Mouse (Mus musculus): ENCODE results near the gene Cst13.
A peak's percentile ranks its signal among the peaks of the same experiment; 100 is the strongest.
"Not testable (repeated sequence)": the region's sequence is repeated elsewhere in the genome, so short reads cannot be mapped to it uniquely, and the experiment has no call there.

The Cst13 gene

DNA sequence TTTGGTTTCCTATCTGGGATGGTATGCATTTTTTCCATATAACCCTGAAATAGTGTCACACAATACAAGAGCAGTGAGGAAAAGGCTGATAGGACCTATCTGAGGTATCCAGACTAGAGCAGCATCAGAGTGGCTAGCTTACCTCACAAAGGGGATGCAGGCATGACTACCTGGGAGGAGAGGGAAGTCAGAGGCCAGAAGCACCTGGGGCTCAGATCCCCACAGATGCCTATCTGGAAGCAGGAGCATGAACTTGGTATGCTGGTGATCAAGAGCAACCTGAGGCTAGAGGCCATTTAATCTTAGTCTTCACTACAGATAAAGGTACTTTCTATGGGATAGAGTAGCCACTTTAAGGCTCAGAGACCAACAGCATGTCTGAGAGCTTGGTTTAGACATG is at the start of gene Cst13:
Gene Cst13 (plus strand): TSS at position 173 of the 400 bp plus-strand sequence.
- no peak for DNase-seq (ENCODE audit: low spot score in 2 of 2)

DNA sequence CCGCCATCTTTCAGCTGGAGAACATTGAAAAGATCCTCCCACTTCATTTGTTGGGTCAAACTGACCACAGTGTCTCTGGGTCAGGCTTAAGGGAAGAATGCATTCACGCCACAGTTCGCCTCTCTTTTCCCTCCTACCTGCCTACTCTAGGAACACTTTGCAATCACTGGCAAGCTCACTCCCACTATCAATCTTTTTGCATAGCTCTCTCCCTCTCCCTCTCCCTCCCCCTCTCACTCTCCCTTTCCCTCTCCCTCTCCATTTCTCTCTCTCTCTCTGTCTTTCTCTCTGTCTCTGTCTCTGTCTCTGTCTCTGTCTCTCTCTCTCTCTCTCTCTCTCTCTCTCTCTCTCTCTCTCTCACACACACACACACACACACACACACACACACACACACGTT is 48.5 kb upstream of the Cst13 start, which contains the start of gene Cst11:
Gene Cst11 (minus strand): TSS at position 101 of the 400 bp plus-strand sequence.
- not testable (repeated sequence) for DNase-seq (ENCODE audit: low spot score in 2 of 2)

DNA sequence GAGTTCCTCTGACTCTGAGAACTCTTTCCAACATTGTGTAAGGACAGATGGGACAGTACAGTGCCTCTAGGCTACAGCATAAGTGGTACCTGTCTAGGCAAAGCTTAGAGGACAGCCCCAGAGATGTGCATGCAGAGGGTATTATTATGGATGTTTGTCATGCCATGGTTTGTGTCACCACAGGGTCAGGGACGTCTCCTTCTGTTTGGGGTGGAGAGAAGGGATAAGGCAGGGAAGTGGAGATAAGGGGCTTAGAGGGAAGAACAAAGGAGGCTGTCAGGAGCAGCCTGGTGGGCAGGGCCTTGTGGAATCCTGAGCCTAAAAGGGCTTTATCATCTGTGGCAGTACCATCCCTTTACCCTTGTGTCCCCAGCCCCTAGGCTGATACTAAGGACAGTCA is 38.2 kb upstream of the Cst13 start, which contains the start of gene 8030411F24Rik:
Gene 8030411F24Rik (plus strand): TSS at position 301 of the 400 bp plus-strand sequence.
- DNase-seq (ENCODE audit: low spot score in 2 of 2) = no peak

DNA sequence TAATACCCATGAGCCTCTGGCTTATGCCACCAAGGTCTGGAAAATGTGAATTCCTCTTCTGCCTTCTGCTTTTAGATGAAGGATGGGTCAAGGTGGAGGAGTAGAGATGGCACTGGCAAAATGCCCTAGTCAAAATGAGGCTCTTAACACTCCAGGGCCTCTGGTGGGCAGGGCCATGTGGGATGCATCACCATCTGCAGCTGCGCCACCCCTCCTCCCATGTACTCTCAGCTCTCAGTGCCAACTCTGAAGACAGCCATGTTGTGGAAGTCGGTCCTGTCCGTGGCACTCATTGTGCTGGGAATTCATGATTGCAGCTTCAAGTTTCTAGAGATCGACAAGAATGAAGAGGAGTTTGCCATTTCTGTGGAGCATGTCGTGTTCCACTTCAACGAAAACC is 30.7 kb upstream of the Cst13 start, which contains the start of gene Cst12:
Gene Cst12 (plus strand): TSS at position 220 of the 400 bp plus-strand sequence.
- no peak for DNase-seq (ENCODE audit: low spot score in 2 of 2)

DNA sequence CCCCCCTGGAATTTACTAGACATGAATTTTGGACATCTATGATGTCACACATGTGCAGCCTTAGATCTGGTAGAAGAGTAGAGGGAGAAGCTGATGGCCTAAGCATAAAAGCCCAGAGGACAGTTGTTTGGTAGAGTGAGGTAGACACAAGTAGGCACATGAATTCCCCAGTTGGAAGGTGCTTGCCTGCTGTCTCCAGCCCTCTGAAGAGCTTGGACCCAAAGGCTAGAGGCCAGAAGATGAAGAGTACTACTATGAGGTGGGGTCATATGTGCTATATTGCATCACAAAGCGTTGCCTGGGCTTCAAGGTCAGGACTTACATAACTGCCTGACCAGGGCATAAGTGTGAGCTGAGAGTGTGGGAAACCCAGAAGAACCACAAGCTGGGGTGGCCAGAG is 21.4 kb upstream of the Cst13 start, which contains the start of gene Cst8:
Gene Cst8 (plus strand): TSS at position 301 of the 400 bp plus-strand sequence.
- no peak for DNase-seq (ENCODE audit: low spot score in 2 of 2)

DNA sequence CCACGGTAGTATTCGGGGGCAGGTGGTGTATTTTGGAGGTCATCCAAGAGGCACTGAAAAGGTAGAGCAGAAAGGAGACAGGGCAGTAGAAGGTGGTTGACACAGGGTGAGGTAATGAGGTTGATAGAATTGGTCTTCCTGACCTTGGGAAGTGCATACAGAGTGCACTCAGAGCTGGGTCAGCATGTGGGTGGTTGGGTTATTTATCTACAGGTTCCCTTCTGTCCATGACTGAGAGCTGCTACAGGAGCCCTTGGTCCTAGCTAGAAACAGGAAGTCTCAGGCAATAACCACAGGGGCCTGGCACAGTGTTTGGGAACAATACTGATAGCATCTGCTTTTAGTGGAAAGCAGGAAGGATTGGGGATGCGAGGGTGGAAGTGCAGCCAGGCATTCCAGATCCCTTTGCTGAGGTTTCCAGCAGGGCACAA is 18.4 kb upstream of the Cst13 start:
- DNase-seq (ENCODE audit: low spot score in 2 of 2) = no peak

DNA sequence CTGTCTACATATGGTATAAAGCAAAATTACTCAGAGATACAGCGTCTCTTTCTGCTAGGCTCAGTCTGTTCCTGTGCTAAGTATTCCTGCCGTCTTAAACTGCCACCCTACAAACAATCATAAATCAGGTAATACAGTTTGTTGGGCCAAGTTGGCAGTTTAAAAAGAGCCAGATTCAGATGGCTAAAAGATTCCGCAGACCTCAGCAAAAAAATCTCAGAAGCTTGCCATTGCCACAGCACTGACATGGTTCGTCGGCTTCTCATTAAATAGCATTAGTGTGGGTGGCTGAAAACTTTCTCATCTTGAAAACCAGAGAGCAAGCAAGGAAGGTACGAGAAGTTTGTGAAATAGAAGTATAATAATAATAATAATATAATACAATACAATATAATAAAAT is 13.2 kb upstream of the Cst13 start:
- no peak for DNase-seq (ENCODE audit: low spot score in 2 of 2)

DNA sequence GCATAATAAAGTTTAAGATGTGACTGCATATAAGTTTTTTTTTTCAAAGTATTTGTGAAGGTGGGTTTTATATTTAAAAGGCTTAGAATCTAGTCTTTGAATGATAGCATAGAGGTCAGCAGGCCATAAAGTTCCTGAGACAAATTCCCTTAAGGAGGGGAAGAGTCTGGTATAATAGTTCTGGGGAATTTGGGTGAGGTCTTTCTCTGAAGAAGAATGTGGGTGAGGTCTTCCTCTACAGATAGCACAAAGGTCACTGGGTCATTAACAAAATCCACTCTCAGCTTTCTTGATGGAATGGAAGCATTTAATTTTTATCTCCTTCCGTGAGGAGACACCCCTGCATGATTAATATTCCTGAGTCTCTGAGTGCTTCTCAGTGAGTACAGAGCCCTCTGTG is 6.1 kb downstream of the Cst13 start:
- no peak for DNase-seq (ENCODE audit: low spot score in 2 of 2)

DNA sequence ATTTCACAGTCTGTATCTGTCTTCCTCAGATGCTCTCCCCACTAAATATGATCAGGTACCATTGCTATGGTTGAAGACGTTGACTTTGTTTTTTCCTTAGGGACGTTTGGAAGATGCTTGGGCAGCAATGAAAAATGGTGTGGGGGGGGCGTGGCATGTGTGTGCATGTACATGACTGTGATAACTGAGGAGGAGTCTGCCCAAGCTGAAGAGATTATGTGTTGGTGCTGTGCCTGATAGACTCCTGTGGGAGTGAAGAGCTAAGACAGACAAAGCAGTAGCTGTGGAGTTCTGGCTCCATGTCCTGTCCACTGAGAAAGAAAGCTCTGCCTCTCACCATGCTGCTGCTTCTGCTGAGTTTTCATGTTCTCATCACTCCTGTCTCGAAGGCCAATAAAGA is 15.0 kb downstream of the Cst13 start, which contains the start of gene Cst9:
Gene Cst9 (plus strand): TSS at position 236 of the 400 bp plus-strand sequence.
- DNase-seq (ENCODE audit: low spot score in 2 of 2) = no peak

DNA sequence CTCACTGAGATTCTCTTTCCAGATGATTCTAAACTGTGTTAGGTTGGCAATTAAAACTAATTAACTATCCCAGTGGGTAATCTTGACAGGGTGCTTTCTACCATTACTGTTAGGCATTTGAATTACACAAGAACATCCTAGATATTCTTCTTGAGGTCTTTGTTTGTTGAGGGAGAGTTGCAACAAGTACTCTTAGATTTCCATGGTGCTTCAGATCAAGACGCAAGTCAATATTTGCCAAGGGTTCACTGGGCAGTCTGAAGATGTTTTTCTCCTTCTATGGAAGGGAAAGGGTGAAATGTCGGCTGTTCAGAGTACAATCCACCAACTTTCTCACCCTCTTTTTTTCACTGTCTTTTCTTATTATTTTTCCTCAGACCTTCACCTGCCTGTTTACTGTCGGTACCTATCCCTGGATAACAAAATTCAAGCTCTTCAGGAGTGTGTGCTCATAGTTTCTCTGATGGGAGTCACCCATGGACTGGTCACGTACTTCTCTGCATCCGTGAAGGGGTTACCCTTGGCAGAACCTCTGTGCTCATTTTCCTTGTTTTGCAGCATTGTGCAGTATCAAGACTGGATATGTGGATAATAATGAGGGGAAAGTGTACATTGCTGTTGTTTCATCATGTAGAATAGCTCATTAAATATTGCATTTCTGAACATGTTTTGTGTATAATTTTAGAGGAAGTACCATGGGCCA is 18.3 kb downstream of the Cst13 start:
- DNase-seq (ENCODE audit: low spot score in 2 of 2) = no peak

DNA sequence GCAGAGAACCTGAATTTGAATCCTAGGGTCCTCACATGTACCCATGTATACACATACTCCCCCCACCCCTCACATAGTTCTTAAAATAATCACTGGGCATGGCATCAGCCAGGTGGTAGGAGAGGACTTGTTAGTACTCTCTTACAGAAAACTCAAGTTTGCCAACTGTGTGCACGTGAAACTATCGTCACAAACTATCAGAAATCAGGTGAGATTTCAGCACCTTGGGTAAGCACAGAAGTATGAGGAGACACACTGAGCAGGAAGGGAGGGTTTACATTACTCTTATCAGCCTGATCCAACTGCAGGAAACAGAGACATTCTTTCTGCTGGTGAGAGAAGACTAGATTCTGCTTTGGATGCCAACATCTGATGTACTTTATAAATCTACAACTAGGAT is 19.3 kb downstream of the Cst13 start:
- no peak for DNase-seq (ENCODE audit: low spot score in 2 of 2)

DNA sequence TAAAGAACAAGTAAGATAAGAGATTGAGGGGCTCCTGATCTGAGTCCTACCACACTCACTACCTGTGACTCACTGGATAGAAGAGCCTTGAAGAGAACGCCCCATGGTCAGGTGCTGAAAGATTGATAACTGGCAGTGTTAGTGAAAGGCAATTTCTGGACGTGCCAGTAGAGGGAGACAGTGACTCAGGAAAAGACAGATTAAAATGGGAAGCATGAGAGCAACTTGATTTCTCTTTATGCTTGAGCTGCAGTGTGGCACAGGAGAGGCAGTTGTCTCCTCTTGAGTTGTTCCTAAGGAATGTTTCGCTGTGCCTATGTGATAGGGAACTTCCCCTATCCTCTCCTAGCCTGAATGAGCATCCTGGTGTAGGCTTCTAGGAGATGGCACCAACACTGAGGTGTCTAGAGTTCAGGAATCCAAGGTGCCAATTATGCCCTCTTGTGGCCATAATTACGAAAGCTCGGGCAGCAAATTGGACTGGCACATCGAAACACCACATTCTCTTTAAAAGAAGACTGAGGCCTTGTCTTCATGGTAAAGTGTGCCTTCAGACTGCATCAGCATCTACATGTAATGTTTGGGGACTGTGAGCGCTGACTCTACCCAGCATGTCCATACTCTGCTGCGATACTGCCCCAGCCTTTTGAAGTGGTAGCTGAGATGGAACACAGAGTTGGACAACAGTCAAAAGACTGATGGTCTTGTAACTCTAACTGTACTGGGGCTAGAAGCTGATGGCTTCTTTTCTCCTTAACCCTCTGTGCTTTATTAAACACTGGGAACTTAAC is 31.4 kb downstream of the Cst13 start:
- DNase-seq (ENCODE audit: low spot score in 2 of 2) = peak; percentile 67 to 75

DNA sequence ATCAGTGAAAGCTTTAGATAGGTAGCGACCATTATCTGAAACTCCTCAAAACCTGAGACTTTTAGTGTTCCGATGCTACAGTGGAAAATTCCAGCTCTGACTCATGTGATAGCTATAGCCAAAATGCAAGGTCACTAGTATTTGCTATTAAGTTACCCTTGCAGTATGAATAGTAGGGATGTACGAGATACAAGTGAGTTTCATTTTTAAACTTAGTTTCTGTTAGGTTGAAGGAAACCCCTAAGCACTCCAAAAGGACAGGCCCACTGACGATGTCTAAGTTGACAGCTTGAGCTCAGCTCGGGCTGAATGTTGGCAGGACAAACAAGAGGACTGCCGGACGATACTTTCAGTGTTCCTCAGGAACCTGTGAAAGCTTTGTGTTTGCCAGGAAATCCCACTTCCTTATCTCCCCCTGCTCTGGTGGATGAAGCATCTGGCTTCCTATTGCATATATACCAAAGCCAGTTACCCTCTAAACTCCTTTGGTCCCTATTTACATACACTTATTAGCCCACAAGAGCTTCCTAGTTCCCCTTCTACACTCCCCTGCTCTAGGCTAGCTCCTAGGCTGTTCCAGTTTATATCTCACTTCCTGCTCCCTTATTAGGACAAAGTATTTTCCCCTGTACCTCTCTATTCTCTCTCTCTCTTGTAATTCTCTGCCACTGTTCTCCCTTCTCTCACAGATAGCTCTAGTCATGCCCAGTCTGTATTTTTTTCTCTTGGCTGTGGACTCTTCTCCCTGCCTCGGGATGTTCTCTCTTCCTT is 36.9 kb downstream of the Cst13 start:
- no peak for DNase-seq (ENCODE audit: low spot score in 2 of 2)

DNA sequence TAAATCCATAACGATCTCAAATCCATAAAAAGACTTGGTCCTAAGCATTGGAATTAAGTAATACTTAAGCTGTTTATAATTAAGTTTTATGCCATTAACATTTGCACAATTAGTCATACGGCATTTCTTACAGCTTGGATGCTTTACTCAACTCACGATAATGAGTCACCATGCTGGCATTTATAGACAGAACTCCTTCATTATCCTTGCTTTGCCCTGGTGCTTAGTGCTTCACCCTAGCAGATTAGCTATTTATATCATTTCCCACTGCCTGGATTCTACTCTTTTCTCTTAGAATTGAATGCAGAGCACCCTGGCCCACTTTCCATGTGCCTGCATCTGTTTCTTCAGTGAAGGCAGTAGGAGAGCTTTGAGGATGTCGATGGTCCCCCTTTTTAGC is 37.6 kb downstream of the Cst13 start:
- DNase-seq (ENCODE audit: low spot score in 2 of 2) = no peak

DNA sequence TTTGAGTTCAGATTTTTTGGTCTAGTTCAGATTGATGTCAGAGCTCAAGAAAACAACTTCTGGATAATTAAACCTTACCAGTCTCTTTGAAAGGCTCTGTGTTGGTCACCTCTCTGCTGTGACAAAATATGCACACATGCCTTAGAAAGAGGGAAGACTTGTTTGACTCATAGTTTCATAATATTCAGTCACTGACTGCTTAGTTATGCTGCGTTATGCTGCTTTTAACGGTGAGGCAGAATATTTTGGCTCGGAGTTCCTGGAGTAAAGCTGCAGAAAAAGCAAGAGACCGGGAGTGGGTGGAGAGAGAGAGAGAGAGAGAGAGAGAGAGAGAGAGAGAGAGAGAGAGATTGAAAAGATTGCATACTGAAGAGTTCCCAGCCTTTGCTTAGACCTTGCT is 41.1 kb downstream of the Cst13 start:
- no peak for DNase-seq (ENCODE audit: low spot score in 2 of 2)

DNA sequence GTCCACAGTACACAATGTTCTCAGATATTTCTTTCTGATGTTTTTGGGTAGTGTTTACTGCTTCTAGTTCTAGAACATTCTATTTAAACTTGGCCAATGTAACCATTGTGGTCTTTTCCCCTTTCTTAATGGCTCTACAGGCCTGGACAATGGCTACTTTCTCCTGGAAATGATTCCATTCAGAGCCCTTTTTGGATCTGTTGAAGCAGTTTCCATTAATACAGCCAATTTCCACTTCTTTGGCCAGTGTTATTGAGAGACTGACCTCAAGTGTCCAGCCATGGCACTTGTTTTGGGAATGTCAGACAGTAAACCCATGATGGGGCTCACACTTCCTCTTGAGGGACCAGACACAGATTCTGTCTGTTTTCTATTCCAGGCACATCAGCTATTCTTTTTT is 41.8 kb downstream of the Cst13 start:
- DNase-seq (ENCODE audit: low spot score in 2 of 2) = no peak

DNA sequence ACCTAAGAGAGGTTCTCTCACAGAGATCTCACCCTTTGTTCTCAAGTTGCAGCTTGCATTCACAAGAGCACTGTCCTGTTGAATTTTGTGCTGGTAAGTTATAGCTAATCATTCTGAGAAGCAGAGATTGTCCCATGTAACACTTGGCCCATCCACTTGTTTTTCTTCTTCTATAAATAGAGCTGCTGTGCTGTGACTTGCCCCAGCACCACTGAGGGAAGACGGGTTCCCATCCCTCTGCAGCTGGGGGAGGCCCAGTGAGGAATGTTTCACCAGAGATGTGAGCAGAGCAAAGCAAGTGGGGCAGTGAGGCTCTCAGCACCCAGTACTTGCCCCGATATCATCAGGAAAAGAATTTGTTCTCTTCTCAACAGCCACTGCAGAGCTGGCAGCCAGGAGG is 45.1 kb downstream of the Cst13 start, which contains the start of gene 9230104L09Rik:
Gene 9230104L09Rik (minus strand): TSS at position 73 of the 400 bp plus-strand sequence.
- no peak for DNase-seq (ENCODE audit: low spot score in 2 of 2)

DNA sequence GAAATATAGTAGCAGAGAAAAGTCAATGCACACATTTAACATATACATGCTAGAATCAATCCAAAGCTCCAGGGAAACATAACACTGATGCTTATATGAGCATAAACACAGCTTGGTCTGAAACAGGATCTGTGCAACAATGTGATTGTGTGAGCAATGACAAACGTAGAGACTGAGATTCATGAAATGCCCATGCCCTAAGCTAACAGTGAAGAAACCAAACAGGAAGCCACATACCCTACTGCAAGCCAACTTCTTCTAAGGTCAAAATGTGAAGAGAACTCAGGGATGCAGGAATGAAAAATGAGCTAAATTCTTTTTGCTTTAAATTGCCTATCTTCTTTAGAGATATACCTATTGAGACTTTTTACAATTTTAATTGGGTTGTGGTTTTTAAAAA is 49.1 kb downstream of the Cst13 start:
- no peak for DNase-seq (ENCODE audit: low spot score in 2 of 2)

DNA sequence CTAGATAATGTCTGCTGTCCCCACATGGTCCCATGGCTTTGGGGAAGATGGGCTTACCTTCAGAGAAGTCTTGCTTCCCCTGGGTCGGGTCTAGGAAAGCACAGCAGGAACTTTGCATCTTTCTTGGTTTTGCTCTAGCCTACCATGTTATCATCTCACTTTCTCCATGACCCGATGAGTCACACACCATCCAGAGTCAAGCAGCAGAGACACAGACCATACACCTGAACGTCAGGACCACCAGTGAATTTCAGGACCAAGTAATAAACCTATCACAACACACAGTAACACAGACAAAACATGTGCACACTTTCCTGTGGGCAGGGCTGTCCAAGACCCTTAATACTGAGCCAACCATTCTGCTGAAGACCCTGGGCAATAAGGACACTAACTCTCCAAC is 50.6 kb downstream of the Cst13 start:
- no peak for DNase-seq (ENCODE audit: low spot score in 2 of 2)

DNA sequence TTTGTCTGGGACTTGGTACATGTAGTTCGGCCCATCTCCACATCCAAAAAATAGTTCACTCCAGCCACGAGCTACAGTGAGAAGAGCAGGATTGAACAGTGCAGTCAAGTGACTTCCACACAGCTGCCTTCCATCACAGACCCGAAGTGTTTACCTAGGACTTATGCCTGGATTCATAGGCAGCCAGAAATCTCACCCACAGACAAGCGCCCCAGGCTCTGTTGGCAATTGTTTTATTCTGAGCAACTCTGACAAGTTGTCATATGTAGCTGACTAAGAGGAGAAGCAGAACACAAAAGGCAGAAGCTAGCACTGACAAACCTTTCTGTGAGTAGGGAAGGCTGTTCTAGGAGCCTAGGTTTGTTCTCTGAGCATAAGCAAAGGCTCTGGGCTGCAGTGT is 53.0 kb downstream of the Cst13 start:
- DNase-seq (ENCODE audit: low spot score in 2 of 2) = no peak

DNA sequence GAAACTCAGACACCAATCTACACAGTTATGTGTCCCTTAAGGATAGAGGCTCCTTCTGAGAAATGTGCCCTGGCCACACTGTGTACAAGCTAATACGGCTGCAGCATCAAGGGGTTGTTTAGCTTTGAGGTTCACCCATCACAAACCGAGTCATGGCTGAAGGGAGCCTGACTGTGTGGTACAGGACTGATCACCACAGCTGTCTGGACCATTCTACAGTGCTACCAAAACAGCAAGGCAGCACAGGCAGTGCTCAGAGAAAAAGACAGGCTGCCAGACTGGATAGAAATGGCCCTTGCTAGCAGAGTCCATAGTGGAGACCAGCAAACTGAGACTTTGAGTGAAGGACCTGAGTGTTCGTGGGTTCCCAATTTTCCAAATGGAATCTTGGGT is 54.3 kb downstream of the Cst13 start:
- no peak for DNase-seq (ENCODE audit: low spot score in 2 of 2)
